In genomic region chrX:57433897-57434296, GRCm38 (mm10) we compare ENCODE assay signal across 37 mouse cellular contexts. TPM values are rescaled to one million over a fixed set of nuclear protein-coding genes. Genes with fewer than 3 reads are reported as not detected.
"Had no signal": no experiment of that assay in that cellular context is flagged by ENCODE, and none has a peak within 500 bp of the region (broad histone marks: within the 10 kb centered on the region; RNA-seq: fewer than 3 reads in every experiment).

No protein-coding gene starts in this region.

- H3K4me1 ChIP-seq: embryonic facial prominence, embryonic 10.5 days; embryonic facial prominence, embryonic 12.5 days; embryonic facial prominence, embryonic 13.5 days; embryonic facial prominence, embryonic 15.5 days; forebrain, embryonic 10.5 days; forebrain, embryonic 12.5 days; forebrain, embryonic 13.5 days; forebrain, embryonic 15.5 days; heart, embryonic 10.5 days had no signal

- H3K4me2 ChIP-seq: embryonic facial prominence, embryonic 12.5 days; embryonic facial prominence, embryonic 13.5 days; embryonic facial prominence, embryonic 15.5 days; forebrain, embryonic 12.5 days; forebrain, embryonic 13.5 days; forebrain, embryonic 15.5 days had no signal

- H3K9me3 ChIP-seq: embryonic facial prominence, embryonic 10.5 days; embryonic facial prominence, embryonic 12.5 days; embryonic facial prominence, embryonic 13.5 days; embryonic facial prominence, embryonic 15.5 days; forebrain, embryonic 10.5 days; forebrain, embryonic 12.5 days; forebrain, embryonic 13.5 days; forebrain, embryonic 15.5 days; heart, embryonic 10.5 days had no signal

- H3K27ac ChIP-seq: embryonic facial prominence, embryonic 10.5 days; embryonic facial prominence, embryonic 12.5 days; embryonic facial prominence, embryonic 13.5 days; embryonic facial prominence, embryonic 15.5 days; forebrain, embryonic 10.5 days; forebrain, embryonic 12.5 days; forebrain, embryonic 13.5 days; forebrain, embryonic 15.5 days; gastrocnemius, adult 2 months; heart, adult 2 months; heart, embryonic 10.5 days had no signal

- ATAC-seq: forebrain, embryonic 13.5 days; forebrain, embryonic 14.5 days; forebrain, embryonic 15.5 days; forebrain, embryonic 16.5 days; forebrain, postnatal 0 days had no signal

- H3K4me3 ChIP-seq: embryonic facial prominence, embryonic 10.5 days; embryonic facial prominence, embryonic 12.5 days; embryonic facial prominence, embryonic 13.5 days; embryonic facial prominence, embryonic 15.5 days; erythroblast, embryonic 14.5 days; forebrain, embryonic 10.5 days; forebrain, embryonic 12.5 days; forebrain, embryonic 13.5 days; forebrain, embryonic 15.5 days; gastrocnemius, adult 2 months; heart, adult 2 months; heart, embryonic 10.5 days had no signal

- DNase-seq: cerebellum, adult 9-11 months; cerebellum, postnatal 10 days; cerebellum, postnatal 14 days; cerebellum, postnatal 25 days; cerebellum, postnatal 36 days; embryo, embryonic 11 days; forebrain, postnatal 0 days; gastrocnemius, adult 2 months; gastrocnemius, postnatal 10 days; gastrocnemius, postnatal 14 days; gastrocnemius, postnatal 25 days; gastrocnemius, postnatal 36 days; heart, adult 18-20 months; heart, adult 2 months had no signal

- H3K9ac ChIP-seq: embryonic facial prominence, embryonic 12.5 days; embryonic facial prominence, embryonic 13.5 days; embryonic facial prominence, embryonic 15.5 days; forebrain, embryonic 12.5 days; forebrain, embryonic 13.5 days; forebrain, embryonic 15.5 days; forebrain, postnatal 0 days had no signal

- H3K36me3 ChIP-seq: embryonic facial prominence, embryonic 10.5 days; embryonic facial prominence, embryonic 12.5 days; embryonic facial prominence, embryonic 13.5 days; embryonic facial prominence, embryonic 15.5 days; forebrain, embryonic 10.5 days; forebrain, embryonic 12.5 days; forebrain, embryonic 15.5 days; heart, embryonic 10.5 days had no signal

- H3K27me3 ChIP-seq: embryonic facial prominence, embryonic 12.5 days; embryonic facial prominence, embryonic 13.5 days; embryonic facial prominence, embryonic 15.5 days; forebrain, embryonic 12.5 days; forebrain, embryonic 13.5 days; forebrain, embryonic 15.5 days had no signal

RNA-seq across cellular contexts. Expression of gene Gm364, which starts 24.9 kb away (rescaled TPM):
- total RNA-seq: common myeloid progenitor, adult 5-6 weeks; forebrain, postnatal 0 days; gastrocnemius, adult 18-20 months; gastrocnemius, adult 2 months; gastrocnemius, adult 8-10 months; gastrocnemius, postnatal 10 days; gastrocnemius, postnatal 14 days; gastrocnemius, postnatal 25 days; gastrocnemius, postnatal 36 days; gastrocnemius, postnatal 4 days; heart, adult 18-20 months; heart, adult 2 months; heart, adult 8-10 months had no signal
- polyA plus RNA-seq: cortical plate, adult 2 months; embryonic facial prominence, embryonic 10.5 days; embryonic facial prominence, embryonic 11.5 days; embryonic facial prominence, embryonic 12.5 days; embryonic facial prominence, embryonic 13.5 days; embryonic facial prominence, embryonic 14.5 days; embryonic facial prominence, embryonic 15.5 days; erythroblast, embryonic 14.5 days; forebrain, embryonic 10.5 days; forebrain, embryonic 11.5 days; forebrain, embryonic 12.5 days; forebrain, embryonic 13.5 days; forebrain, embryonic 15.5 days; forebrain, embryonic 16.5 days; forebrain, postnatal 0 days; frontal cortex, adult 2 months; gonadal fat pad, adult 2 months; heart, adult 2 months; heart, embryonic 10.5 days had no signal
